Mouse (Mus musculus): ENCODE data around the gene Sim2. TPM values are rescaled to one million over a fixed set of nuclear protein-coding genes. Genes with fewer than 3 reads are reported as not detected.

Sim2 gene
- polyA plus RNA-seq, 2 experiments, result 0.02 TPM; not detected in 1

DNA sequence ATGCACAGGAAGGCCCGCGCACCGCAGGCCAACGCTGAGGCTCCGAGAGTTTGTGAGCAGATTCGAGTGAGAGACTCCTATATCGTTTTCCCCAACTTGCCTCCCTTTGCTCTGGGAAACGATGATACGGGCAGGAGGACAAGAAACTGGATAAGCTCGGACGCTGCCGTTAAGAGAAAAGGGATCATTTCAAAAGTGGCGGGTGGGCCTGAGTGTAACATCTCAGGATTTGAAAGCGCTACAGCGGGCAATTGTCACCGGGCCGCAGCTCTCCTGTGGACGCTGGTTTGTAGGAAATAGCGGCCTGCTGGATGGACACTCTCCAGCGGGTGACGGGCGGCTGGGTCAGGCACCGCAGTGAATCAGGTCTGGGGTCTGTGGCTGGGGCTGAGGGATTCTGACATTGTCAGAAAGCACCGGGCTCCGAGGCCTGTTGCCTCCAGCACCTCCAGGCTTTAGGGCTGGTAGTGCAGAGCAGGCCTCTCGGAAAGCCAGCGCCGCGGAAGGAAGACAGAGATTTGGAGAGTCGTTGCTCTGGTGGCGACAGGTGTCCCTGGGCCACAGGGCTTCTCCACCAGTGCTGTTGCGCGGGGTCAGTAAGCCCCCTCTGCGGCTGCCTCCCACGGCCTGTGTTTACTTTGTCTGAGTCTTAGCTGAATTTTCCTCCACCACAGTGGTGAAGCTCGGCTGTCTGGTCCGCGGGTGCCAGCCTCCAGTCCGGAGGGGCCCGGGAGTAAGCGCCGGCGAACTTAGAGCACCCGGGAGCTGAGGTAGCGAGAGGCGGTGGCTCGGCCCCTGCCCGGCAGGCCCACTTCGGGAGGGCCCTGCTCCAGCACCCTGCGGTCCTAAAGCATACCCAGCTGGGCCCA is 2.2 kb downstream of the Sim2 start:
- Histone ChIP-seq H3K4me1 (replicated peaks; ENCODE audit: control insufficient read depth in 2 of 2, insufficient read depth in 2 of 2, low read length in 1 of 2) (no peaks in the 10 kb centered on the region), H3K9me3 (ENCODE audit: control insufficient read depth, low read length) (no peaks in the 10 kb centered on the region), H3K36me3 (replicated peaks; ENCODE audit: control insufficient read depth, insufficient read depth, low read depth) (no peaks in the 10 kb centered on the region), H3K27ac (no peak overlapping the region), H3K4me3 (ENCODE audit: insufficient read depth in 1 of 2, low read depth in 2 of 2, low read length in 2 of 2) (no peak overlapping the region), H3K27me3 (ENCODE audit: control insufficient read depth, insufficient read depth, low read length) (peaks cover 99% of the 10 kb centered on the region), H3K4me2 (ENCODE audit: low read depth) (no peak overlapping the region), H3K9ac (replicated peaks) (no peak overlapping the region)
- 2% methylated on average over 50 of the region's 50 CpGs for WGBS (ENCODE audit: insufficient replicate concordance)
- DNase-seq (ENCODE audit: low read depth in 3 of 3, low spot score in 3 of 3) (no peak), ATAC-seq (ENCODE audit: insufficient read depth) (no peak)
- TF ChIP-seq EP300 (IDR thresholded peaks at IDR 0.05; ENCODE audit: low read depth), result no peak
- no peak for TF ChIP-seq CTCF (IDR thresholded peaks at IDR 0.05; ENCODE audit: low read depth)

- H3K9me3 ChIP-seq (ENCODE audit: control insufficient read depth, low read length), result no peaks in the 10 kb centered on the region
- 7% methylated on average over 16 of the region's 16 CpGs for WGBS (ENCODE audit: insufficient replicate concordance)
- H3K27me3 ChIP-seq (ENCODE audit: control insufficient read depth, insufficient read depth, low read length), result peaks cover 99% of the 10 kb centered on the region
- no peak overlapping the region for H3K9ac ChIP-seq (replicated peaks)
- TF ChIP-seq CTCF (IDR thresholded peaks at IDR 0.05; ENCODE audit: low read depth) (no peak), EP300 (IDR thresholded peaks at IDR 0.05; ENCODE audit: low read depth) (no peak)
- H3K4me1 ChIP-seq (replicated peaks; ENCODE audit: control insufficient read depth in 2 of 2, insufficient read depth in 2 of 2, low read length in 1 of 2), result no peaks in the 10 kb centered on the region
- DNase-seq (ENCODE audit: low read depth in 3 of 3, low spot score in 3 of 3) (no peak), ATAC-seq (ENCODE audit: insufficient read depth) (no peak)
- H3K4me3 ChIP-seq (ENCODE audit: insufficient read depth in 1 of 2, low read depth in 2 of 2, low read length in 2 of 2), result no peak overlapping the region
- no peak overlapping the region for H3K27ac ChIP-seq
- no peak overlapping the region for H3K4me2 ChIP-seq (ENCODE audit: low read depth)
- H3K36me3 ChIP-seq (replicated peaks; ENCODE audit: control insufficient read depth, insufficient read depth, low read depth), result no peaks in the 10 kb centered on the region
Observed at GRCm38 (mm10) chr16:94087570-94088225, 3.0 kb downstream of the Sim2 start.

- peaks cover 99% of the 10 kb centered on the region for H3K27me3 ChIP-seq (ENCODE audit: control insufficient read depth, insufficient read depth, low read length)
- WGBS (ENCODE audit: insufficient replicate concordance), result 7% methylated on average over 11 of the region's 11 CpGs
- DNase-seq (ENCODE audit: low read depth in 3 of 3, low spot score in 3 of 3) (no peak), ATAC-seq (ENCODE audit: insufficient read depth) (no peak)
- no peaks in the 10 kb centered on the region for H3K4me1 ChIP-seq (replicated peaks; ENCODE audit: control insufficient read depth in 2 of 2, insufficient read depth in 2 of 2, low read length in 1 of 2)
- TF ChIP-seq EP300 (IDR thresholded peaks at IDR 0.05; ENCODE audit: low read depth) (no peak), CTCF (IDR thresholded peaks at IDR 0.05; ENCODE audit: low read depth) (no peak)
- H3K27ac ChIP-seq, result no peak overlapping the region
- H3K4me3 ChIP-seq (ENCODE audit: insufficient read depth in 1 of 2, low read depth in 2 of 2, low read length in 2 of 2), result no peak overlapping the region
- no peaks in the 10 kb centered on the region for H3K36me3 ChIP-seq (replicated peaks; ENCODE audit: control insufficient read depth, insufficient read depth, low read depth)
- H3K9me3 ChIP-seq (ENCODE audit: control insufficient read depth, low read length), result no peaks in the 10 kb centered on the region
- H3K4me2 ChIP-seq (ENCODE audit: low read depth), result no peak overlapping the region
- H3K9ac ChIP-seq (replicated peaks), result no peak overlapping the region
Observed at GRCm38 (mm10) chr16:94088226-94088748, 3.6 kb downstream of the Sim2 start.

- no peak overlapping the region for H3K4me2 ChIP-seq (ENCODE audit: low read depth)
- H3K36me3 ChIP-seq (replicated peaks; ENCODE audit: control insufficient read depth, insufficient read depth, low read depth), result no peaks in the 10 kb centered on the region
- WGBS (ENCODE audit: insufficient replicate concordance), result 6% methylated on average over 14 of the region's 14 CpGs
- H3K4me3 ChIP-seq (ENCODE audit: insufficient read depth in 1 of 2, low read depth in 2 of 2, low read length in 2 of 2), result no peak overlapping the region
- no peak overlapping the region for H3K9ac ChIP-seq (replicated peaks)
- TF ChIP-seq EP300 (IDR thresholded peaks at IDR 0.05; ENCODE audit: low read depth) (no peak), CTCF (IDR thresholded peaks at IDR 0.05; ENCODE audit: low read depth) (no peak)
- no peak overlapping the region for H3K27ac ChIP-seq
- no peaks in the 10 kb centered on the region for H3K4me1 ChIP-seq (replicated peaks; ENCODE audit: control insufficient read depth in 2 of 2, insufficient read depth in 2 of 2, low read length in 1 of 2)
- peaks cover 99% of the 10 kb centered on the region for H3K27me3 ChIP-seq (ENCODE audit: control insufficient read depth, insufficient read depth, low read length)
- no peaks in the 10 kb centered on the region for H3K9me3 ChIP-seq (ENCODE audit: control insufficient read depth, low read length)
- ATAC-seq (ENCODE audit: insufficient read depth), result no peak
- DNase-seq (ENCODE audit: low read depth in 3 of 3, low spot score in 3 of 3), result no peak
Observed at GRCm38 (mm10) chr16:94088819-94089692, 4.3 kb downstream of the Sim2 start.

All from liver, embryonic 14.5 days (tissue).